Mouse (Mus musculus) ovary, adult 10 weeks (tissue): ENCODE results near the gene Olfr473. TPM values are rescaled to one million over a fixed set of nuclear protein-coding genes. Genes with fewer than 3 reads are reported as not detected.

Source experiments
- polyA plus RNA-seq: library from polyadenylated mRNA; stranded (reverse); fragments of 350-450 nt; fragmentation: Illumina TruSeq; extraction: RNeasy Lipid Tissue Mini Kit (QIAGEN cat#74804); gene quantifications from one replicate; pipeline ENCODE4 v1.2.3, GENCODE M21; 2014

Olfr473 gene
- not detected for polyA plus RNA-seq

DNA sequence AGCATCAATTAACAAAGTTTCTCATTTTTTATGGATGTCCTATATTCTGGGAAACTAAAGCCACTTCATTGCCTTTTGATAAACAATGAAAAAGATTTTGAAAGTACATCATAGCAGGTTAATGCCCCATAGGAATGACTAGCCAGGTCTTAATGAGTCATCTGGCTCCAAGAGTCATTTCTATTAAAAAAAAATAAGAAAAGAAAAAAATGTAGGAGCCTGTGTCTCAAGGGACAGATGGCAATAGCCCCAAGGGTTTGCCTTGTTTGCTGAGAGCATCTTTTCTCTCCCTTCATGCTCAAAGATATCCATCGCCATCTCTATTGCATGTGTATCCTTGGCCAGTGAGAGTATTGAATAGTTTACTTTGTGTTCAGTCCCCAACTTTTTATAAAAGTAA, at the start of gene Olfr473:
Gene Olfr473 (plus strand): TSS at position 301 of the 400 bp plus-strand sequence.

DNA sequence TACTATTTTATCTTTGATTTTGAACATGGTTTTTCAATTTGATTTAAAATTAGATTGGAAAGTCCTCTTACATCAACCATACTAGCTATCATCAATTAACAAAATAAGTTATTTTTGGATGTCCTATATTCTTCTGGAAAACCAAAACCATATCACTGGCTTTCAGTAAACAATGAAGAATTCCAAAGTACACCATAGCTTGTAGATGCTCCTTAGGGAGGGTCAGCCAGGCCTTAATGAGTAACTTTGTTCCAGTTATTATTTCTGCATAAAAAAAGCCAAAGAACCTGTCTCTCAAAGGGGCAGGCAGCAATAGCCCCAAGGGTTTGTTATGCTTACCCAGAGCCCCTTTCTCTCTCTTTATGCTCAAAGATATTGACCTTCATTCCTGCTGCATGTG, 32.6 kb upstream of the Olfr473 start, which contains the start of gene Olfr472:
Gene Olfr472 (plus strand): TSS at position 301 of the 400 bp plus-strand sequence.

DNA sequence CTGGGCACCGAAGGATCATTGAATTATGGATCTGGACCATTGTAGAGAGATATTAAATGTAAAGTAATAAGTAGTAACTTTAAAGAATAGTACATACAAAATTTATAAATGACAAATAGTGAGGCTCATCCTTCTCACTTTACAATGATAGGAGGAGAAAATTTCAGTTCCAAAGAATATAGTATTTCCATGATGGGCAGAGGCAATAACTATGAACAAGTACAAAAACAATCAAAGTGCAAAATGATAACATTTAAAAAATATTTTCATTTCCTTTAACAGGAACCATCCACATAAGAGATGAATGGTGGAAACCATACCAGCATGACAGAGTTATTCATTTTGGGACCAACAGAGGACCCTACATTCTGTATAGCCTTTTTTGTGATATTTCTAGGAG, 24.1 kb downstream of the Olfr473 start, which contains the start of gene Olfr474:
Gene Olfr474 (plus strand): TSS at position 301 of the 400 bp plus-strand sequence.

DNA sequence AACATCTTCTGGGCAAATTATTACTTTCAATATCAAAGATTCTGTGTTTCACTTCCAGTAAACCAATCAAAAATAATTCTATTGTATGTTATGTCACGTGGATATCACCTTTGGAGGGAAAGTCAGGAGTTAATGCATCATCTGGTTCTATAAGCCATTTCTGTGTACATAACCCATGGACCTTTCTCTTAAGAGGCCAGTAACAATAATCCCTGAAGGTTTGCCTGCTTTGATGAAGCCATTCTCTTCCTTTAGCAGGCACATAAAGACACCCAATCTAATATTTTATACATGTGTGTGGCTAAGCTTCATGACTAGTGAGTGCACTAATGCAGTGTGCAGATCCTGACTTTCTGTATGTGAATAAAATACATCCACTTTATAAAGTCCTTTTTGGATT, 34.3 kb downstream of the Olfr473 start, which contains the start of gene Olfr476:
Gene Olfr476 (plus strand): TSS at position 301 of the 400 bp plus-strand sequence.

Other genes with a start within 250 kb of the Olfr473 start
- gene Cyb5r2, start 172.4 kb upstream of the Olfr473 start, polyA plus RNA-seq: not detected
- gene Ovch2, start 129.2 kb upstream of the Olfr473 start, polyA plus RNA-seq: not detected
- not detected for gene Olfr467, start 118.2 kb upstream of the Olfr473 start, polyA plus RNA-seq
- not detected for gene Olfr469, start 104.9 kb upstream of the Olfr473 start, polyA plus RNA-seq
- not detected for gene Olfr470, start 83.0 kb upstream of the Olfr473 start, polyA plus RNA-seq
- not detected for gene Olfr472, start 32.5 kb upstream of the Olfr473 start, polyA plus RNA-seq
- not detected for gene Olfr474, start 24.2 kb downstream of the Olfr473 start, polyA plus RNA-seq
- gene Olfr476, start 34.4 kb downstream of the Olfr473 start, polyA plus RNA-seq: not detected
- not detected for gene Olfr477, start 56.2 kb downstream of the Olfr473 start, polyA plus RNA-seq
- gene Olfr478, start 103.5 kb downstream of the Olfr473 start, polyA plus RNA-seq: not detected
- gene Olfr479, start 120.2 kb downstream of the Olfr473 start, polyA plus RNA-seq: not detected
- not detected for gene Olfr480, start 136.9 kb downstream of the Olfr473 start, polyA plus RNA-seq
- gene Olfr481, start 149.4 kb downstream of the Olfr473 start, polyA plus RNA-seq: not detected
- gene Olfr482, start 167.1 kb downstream of the Olfr473 start, polyA plus RNA-seq: not detected
- gene Olfr483, start 170.4 kb downstream of the Olfr473 start, polyA plus RNA-seq: not detected
- gene Olfr484, start 197.0 kb downstream of the Olfr473 start, polyA plus RNA-seq: not detected
- gene Olfr485, start 229.4 kb downstream of the Olfr473 start, polyA plus RNA-seq: not detected
- gene Olfr486, start 242.3 kb downstream of the Olfr473 start, polyA plus RNA-seq: not detected